Mouse (Mus musculus) cerebellum, postnatal 14 days (tissue): ENCODE measurements at regions not wholly inside any gene's neighbourhood (a gene's known extent, or its start where the extent isn't known, plus 50 kb on each side); places are given as distances from the start of the nearest gene placed in this dataset.

Experiments used
- DNase-seq, 2 experiments: peaks; one replicate each; pipeline ENCODE4 v3.0.0; 2021; ENCODE audit warnings: mixed read lengths in 2 of 2

GRCm38 (mm10) chr16:37459533-37459890, 74.8 kb upstream of the Stxbp5l start:
- peak in 1 of 2 experiments; percentile 47 for DNase-seq

- peak; percentile 81 to 92 for DNase-seq
Measured at GRCm38 (mm10) chr16:37458592-37459532, 74.1 kb upstream of the Stxbp5l start.

- DNase-seq, result no peak
Measured at GRCm38 (mm10) chr16:37455971-37456370, 71.2 kb upstream of the Stxbp5l start.

GRCm38 (mm10) chr16:37449846-37450245, 65.1 kb upstream of the Stxbp5l start:
- DNase-seq, result peak; percentile 55 to 84

GRCm38 (mm10) chr16:37445756-37446155, 61.0 kb upstream of the Stxbp5l start:
- peak; percentile 78 to 80 for DNase-seq

GRCm38 (mm10) chr16:37442936-37443335, 58.2 kb upstream of the Stxbp5l start:
- DNase-seq, result peak; percentile 94 to 97

- DNase-seq, result peak; percentile 92 to 96
Measured at GRCm38 (mm10) chr16:37442481-37442880, 57.7 kb upstream of the Stxbp5l start.

GRCm38 (mm10) chr16:37440628-37441164, 55.9 kb upstream of the Stxbp5l start:
- DNase-seq, result peak; percentile 41 to 54
